Mouse (Mus musculus): ENCODE data around the gene Tceanc2. TPM values are rescaled to one million over a fixed set of nuclear protein-coding genes. Genes with fewer than 3 reads are reported as not detected.
A peak's percentile ranks its signal among the peaks of the same experiment; 100 is the strongest.
"Not testable (repeated sequence)": the region's sequence is repeated elsewhere in the genome, so short reads cannot be mapped to it uniquely, and the experiment has no call there.

Gene Tceanc2
- polyA plus RNA-seq, 1 experiment from 2014 or later, result 28.8 TPM

GRCm38 (mm10) chr4:107121165-107121943 lies 57.6 kb downstream of the Tceanc2 start:
- H3K4me2 ChIP-seq (replicated peaks), result no peak overlapping the region
- H3K4me3 ChIP-seq, result no peak overlapping the region
- ATAC-seq (ENCODE audit: low FRiP score, low read depth), result peak; percentile 80
- H3K9me3 ChIP-seq, result no peaks in the 10 kb centered on the region
- no peaks in the 10 kb centered on the region for H3K27me3 ChIP-seq (replicated peaks)
- H3K27ac ChIP-seq, result peak overlapping the region; percentile 43; the same call in 1 of the 2 replicates
- H3K9ac ChIP-seq, result no peak overlapping the region
- WGBS, result 52% methylated on average over 12 of the region's 12 CpGs
- no peaks in the 10 kb centered on the region for H3K36me3 ChIP-seq
- H3K4me1 ChIP-seq, result peaks cover 24% of the 10 kb centered on the region

DNA sequence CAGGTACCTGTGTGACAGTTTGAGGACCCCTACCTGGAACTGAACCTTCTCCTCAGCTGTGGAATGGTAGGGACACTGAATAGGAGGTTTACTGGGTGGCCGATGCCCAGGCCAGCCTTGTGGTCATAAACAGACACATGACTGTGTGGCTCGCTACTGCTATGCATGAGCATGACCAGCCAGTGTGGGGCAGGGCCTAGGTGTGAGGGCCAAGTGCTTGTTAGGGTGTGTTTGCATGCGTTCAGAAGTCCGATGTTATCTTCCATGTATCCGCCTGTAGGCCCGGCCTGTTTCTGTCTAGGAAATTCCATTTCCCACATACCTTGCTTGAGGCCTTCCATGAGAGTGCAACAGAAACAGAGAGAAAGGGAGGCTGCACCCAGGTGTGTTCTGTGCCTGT lies 58.2 kb downstream of the Tceanc2 start:
- H3K9ac ChIP-seq, result no peak overlapping the region
- H3K4me2 ChIP-seq (replicated peaks), result no peak overlapping the region
- no peak overlapping the region for H3K4me3 ChIP-seq
- H3K9me3 ChIP-seq, result no peaks in the 10 kb centered on the region
- no peak for ATAC-seq (ENCODE audit: low FRiP score, low read depth)
- H3K36me3 ChIP-seq, result no peaks in the 10 kb centered on the region
- H3K27ac ChIP-seq, result no peak overlapping the region
- H3K27me3 ChIP-seq (replicated peaks), result no peaks in the 10 kb centered on the region
- 95% methylated on average over 6 of the region's 6 CpGs for WGBS
- H3K4me1 ChIP-seq, result peaks cover 18% of the 10 kb centered on the region

DNA sequence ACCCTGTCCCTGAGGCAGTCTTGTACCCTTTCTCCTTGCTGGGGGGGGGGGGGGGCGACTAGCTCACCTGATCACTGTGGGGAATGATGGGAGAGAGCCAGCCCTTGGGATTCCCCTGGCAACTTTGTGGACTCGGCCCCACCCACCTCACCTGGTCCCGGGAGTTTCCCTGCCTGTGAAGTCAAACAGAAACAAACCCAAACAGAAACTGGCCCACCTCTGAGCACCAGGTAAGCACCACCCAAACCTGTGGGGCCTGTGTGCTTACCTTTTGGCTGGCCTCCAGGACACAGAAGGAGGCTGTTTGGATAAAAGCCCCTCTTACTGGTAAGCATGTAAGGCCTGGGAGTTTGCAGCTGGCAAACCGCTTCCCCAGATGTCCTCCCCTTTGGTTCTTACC lies 59.9 kb downstream of the Tceanc2 start:
- H3K4me1 ChIP-seq, result peaks cover 11% of the 10 kb centered on the region
- no peak overlapping the region for H3K4me3 ChIP-seq
- no peak for ATAC-seq (ENCODE audit: low FRiP score, low read depth)
- no peak overlapping the region for H3K27ac ChIP-seq
- no peak overlapping the region for H3K9ac ChIP-seq
- no peaks in the 10 kb centered on the region for H3K36me3 ChIP-seq
- 64% methylated on average over 4 of the region's 4 CpGs for WGBS
- no peaks in the 10 kb centered on the region for H3K9me3 ChIP-seq
- no peak overlapping the region for H3K4me2 ChIP-seq (replicated peaks)
- no peaks in the 10 kb centered on the region for H3K27me3 ChIP-seq (replicated peaks)

GRCm38 (mm10) chr4:107117741-107118385 lies 61.1 kb downstream of the Tceanc2 start:
- H3K9ac ChIP-seq, result no peak overlapping the region
- H3K4me2 ChIP-seq (replicated peaks), result no peak overlapping the region
- WGBS, result 95% methylated on average over 2 of the region's 2 CpGs
- ATAC-seq (ENCODE audit: low FRiP score, low read depth), result no peak
- no peaks in the 10 kb centered on the region for H3K36me3 ChIP-seq
- no peaks in the 10 kb centered on the region for H3K9me3 ChIP-seq
- no peak overlapping the region for H3K4me3 ChIP-seq
- no peak overlapping the region for H3K27ac ChIP-seq
- H3K27me3 ChIP-seq (replicated peaks), result no peaks in the 10 kb centered on the region
- peaks cover 11% of the 10 kb centered on the region for H3K4me1 ChIP-seq

- no peak overlapping the region for H3K4me2 ChIP-seq (replicated peaks)
- H3K4me1 ChIP-seq, result no peaks in the 10 kb centered on the region
- WGBS, result 53% methylated on average over 8 of the region's 8 CpGs
- H3K36me3 ChIP-seq, result no peaks in the 10 kb centered on the region
- no peak overlapping the region for H3K9ac ChIP-seq
- H3K9me3 ChIP-seq, result no peaks in the 10 kb centered on the region
- no peak overlapping the region for H3K27ac ChIP-seq
- no peaks in the 10 kb centered on the region for H3K27me3 ChIP-seq (replicated peaks)
- ATAC-seq (ENCODE audit: low FRiP score, low read depth), result no peak
- no peak overlapping the region for H3K4me3 ChIP-seq
These were observed 64.6 kb downstream of the Tceanc2 start for GRCm38 (mm10) chr4:107114278-107114677.

DNA sequence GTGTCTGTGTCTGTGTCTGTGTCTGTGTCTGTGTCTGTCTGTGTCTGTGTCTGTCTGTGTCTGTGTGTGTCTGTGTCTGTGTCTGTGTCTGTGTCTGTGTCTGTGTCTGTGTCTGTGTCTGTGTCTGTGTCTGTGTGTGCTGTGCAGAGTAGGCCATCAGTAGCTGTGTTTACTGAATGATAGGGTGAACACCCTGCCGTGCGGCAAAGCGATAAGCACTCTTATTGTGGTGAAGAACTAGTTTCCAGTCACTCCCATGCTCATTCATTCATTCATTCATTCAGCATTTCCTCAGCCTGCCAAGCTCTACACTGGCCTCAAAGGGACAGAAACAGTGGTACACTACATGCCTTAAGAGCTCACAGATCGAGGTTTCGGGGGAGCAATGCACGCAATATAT lies 69.7 kb downstream of the Tceanc2 start:
- H3K27me3 ChIP-seq (replicated peaks); ATAC-seq (ENCODE audit: low FRiP score, low read depth); H3K9me3 ChIP-seq; H3K27ac ChIP-seq; H3K36me3 ChIP-seq; H3K9ac ChIP-seq; H3K4me2 ChIP-seq (replicated peaks); H3K4me3 ChIP-seq: not testable (repeated sequence)
- H3K4me1 ChIP-seq, result peaks cover 22% of the 10 kb centered on the region
- 94% methylated on average over 6 of the region's 6 CpGs for WGBS

- H3K4me3 ChIP-seq, result no peak overlapping the region
- peak; percentile 84 for ATAC-seq (ENCODE audit: low FRiP score, low read depth)
- H3K36me3 ChIP-seq, result no peaks in the 10 kb centered on the region
- H3K4me1 ChIP-seq, result peaks cover 22% of the 10 kb centered on the region
- 9% methylated on average over 13 of the region's 13 CpGs for WGBS
- peak overlapping the region; percentile 70 for H3K27ac ChIP-seq
- 0 out of 2 replicates have a peak overlapping the region, but pooled peaks have one; percentile 2 for H3K9ac ChIP-seq
- H3K4me2 ChIP-seq (replicated peaks), result peak overlapping the region; percentile 37
- no peaks in the 10 kb centered on the region for H3K9me3 ChIP-seq
- H3K27me3 ChIP-seq (replicated peaks), result no peaks in the 10 kb centered on the region
These were observed 70.6 kb downstream of the Tceanc2 start for GRCm38 (mm10) chr4:107108291-107108731.

DNA sequence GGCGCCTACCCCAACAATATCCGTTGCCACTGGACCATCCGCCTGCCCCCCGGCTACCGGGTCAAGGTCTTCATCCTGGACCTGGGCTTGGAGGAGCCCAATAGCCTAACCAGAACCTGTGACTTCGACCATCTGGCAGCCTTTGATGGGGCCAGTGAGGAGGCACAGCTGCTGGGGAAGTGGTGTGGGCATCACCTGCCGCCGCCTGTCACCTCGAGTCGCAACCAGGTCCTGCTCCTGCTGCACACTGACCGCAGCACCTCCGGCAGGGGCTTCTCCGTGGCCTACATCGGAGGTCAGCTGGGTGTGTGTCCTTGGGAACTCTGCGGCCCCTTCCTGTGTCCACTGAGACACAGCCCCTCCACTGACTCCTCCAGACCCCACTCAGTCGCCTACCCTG lies 72.1 kb downstream of the Tceanc2 start:
- ATAC-seq (ENCODE audit: low FRiP score, low read depth), result no peak
- no peak overlapping the region for H3K27ac ChIP-seq
- peaks cover 22% of the 10 kb centered on the region for H3K4me1 ChIP-seq
- no peak overlapping the region for H3K4me2 ChIP-seq (replicated peaks)
- H3K9me3 ChIP-seq, result no peaks in the 10 kb centered on the region
- no peaks in the 10 kb centered on the region for H3K36me3 ChIP-seq
- 90% methylated on average over 16 of the region's 16 CpGs for WGBS
- no peaks in the 10 kb centered on the region for H3K27me3 ChIP-seq (replicated peaks)
- no peak overlapping the region for H3K9ac ChIP-seq
- H3K4me3 ChIP-seq, result no peak overlapping the region

DNA sequence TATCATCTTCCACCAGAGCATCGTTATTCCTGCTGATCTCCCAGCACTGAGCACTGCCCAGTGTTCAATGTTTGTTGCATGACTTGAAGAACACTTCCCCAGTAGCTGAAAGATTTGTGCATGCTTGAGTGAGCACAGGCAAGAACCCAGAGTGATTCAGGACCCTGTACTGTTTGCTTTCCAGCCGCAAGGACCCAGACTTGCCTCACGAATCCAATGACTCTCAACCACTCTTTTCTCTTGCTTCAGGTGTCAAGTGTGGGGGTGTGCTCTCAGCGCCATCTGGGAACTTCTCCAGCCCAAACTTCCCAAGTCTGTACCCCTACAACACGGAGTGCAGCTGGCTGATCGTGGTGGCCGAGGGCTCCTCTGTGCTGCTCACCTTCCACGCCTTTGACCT lies 76.7 kb downstream of the Tceanc2 start:
- no peaks in the 10 kb centered on the region for H3K36me3 ChIP-seq
- H3K4me2 ChIP-seq (replicated peaks), result no peak overlapping the region
- no peaks in the 10 kb centered on the region for H3K9me3 ChIP-seq
- no peak overlapping the region for H3K9ac ChIP-seq
- H3K27ac ChIP-seq, result no peak overlapping the region
- H3K4me3 ChIP-seq, result no peak overlapping the region
- H3K4me1 ChIP-seq, result peaks cover 13% of the 10 kb centered on the region
- 82% methylated on average over 8 of the region's 8 CpGs for WGBS
- ATAC-seq (ENCODE audit: low FRiP score, low read depth), result no peak
- no peaks in the 10 kb centered on the region for H3K27me3 ChIP-seq (replicated peaks)

GRCm38 (mm10) chr4:107098791-107099525 lies 80.0 kb downstream of the Tceanc2 start:
- H3K36me3 ChIP-seq, result no peaks in the 10 kb centered on the region
- H3K9ac ChIP-seq, result no peak overlapping the region
- H3K4me2 ChIP-seq (replicated peaks), result no peak overlapping the region
- no peak overlapping the region for H3K27ac ChIP-seq
- H3K4me1 ChIP-seq, result peaks cover 22% of the 10 kb centered on the region
- H3K4me3 ChIP-seq, result no peak overlapping the region
- H3K27me3 ChIP-seq (replicated peaks), result no peaks in the 10 kb centered on the region
- no peak for ATAC-seq (ENCODE audit: low FRiP score, low read depth)
- WGBS, result 75% methylated on average over 17 of the region's 17 CpGs
- no peaks in the 10 kb centered on the region for H3K9me3 ChIP-seq

- H3K9me3 ChIP-seq, result no peaks in the 10 kb centered on the region
- H3K4me3 ChIP-seq, result no peak overlapping the region
- peaks cover 22% of the 10 kb centered on the region for H3K4me1 ChIP-seq
- no peaks in the 10 kb centered on the region for H3K27me3 ChIP-seq (replicated peaks)
- ATAC-seq (ENCODE audit: low FRiP score, low read depth), result no peak
- H3K4me2 ChIP-seq (replicated peaks), result no peak overlapping the region
- no peak overlapping the region for H3K27ac ChIP-seq
- H3K36me3 ChIP-seq, result no peaks in the 10 kb centered on the region
- 77% methylated on average over 10 of the region's 10 CpGs for WGBS
- H3K9ac ChIP-seq, result no peak overlapping the region
These were observed 80.5 kb downstream of the Tceanc2 start for GRCm38 (mm10) chr4:107098375-107098774.

DNA sequence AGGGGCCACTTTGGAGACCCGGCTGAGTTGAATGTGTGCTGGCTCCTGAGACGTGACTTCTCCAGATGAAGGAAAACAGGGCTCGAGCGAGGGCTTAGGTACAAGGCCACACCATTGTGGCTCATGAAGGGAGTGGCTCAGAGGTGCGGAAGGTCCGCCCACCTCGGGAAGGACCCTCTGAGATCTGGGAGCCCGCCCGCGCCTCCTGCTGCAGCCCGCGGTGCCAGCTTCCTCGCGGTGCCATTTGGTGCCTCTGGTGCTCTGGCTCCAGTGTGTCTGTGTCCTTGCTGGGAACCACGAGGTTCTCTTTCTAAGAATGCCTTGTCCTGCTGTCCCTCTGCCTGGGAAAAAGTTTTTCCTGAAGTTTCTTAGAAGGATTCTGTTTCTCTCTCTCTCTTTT lies 81.0 kb downstream of the Tceanc2 start:
- no peak overlapping the region for H3K4me3 ChIP-seq
- H3K9me3 ChIP-seq, result no peaks in the 10 kb centered on the region
- 0 out of 2 replicates have a peak overlapping the region, but pooled peaks have one; percentile 1 for H3K27ac ChIP-seq
- WGBS, result 63% methylated on average over 15 of the region's 15 CpGs
- no peak overlapping the region for H3K4me2 ChIP-seq (replicated peaks)
- no peak for ATAC-seq (ENCODE audit: low FRiP score, low read depth)
- H3K27me3 ChIP-seq (replicated peaks), result no peaks in the 10 kb centered on the region
- H3K4me1 ChIP-seq, result peaks cover 22% of the 10 kb centered on the region
- no peaks in the 10 kb centered on the region for H3K36me3 ChIP-seq
- no peak overlapping the region for H3K9ac ChIP-seq

Data from neural tube, embryonic 12.5 days (tissue).